Mouse (Mus musculus) bone marrow, adult 2 months (tissue): Measurements from ENCODE around the gene Dnase2b.

Experiments used
- CTCF ChIP-seq: fragments of 200-500 bp; IDR thresholded peaks from 2 replicates; pipeline ENCODE4 v1.5.1; 2011; ENCODE audit warnings: low read length, control low read depth; ENCODE audit not compliant: control insufficient read depth, insufficient read depth
- POLR2A ChIP-seq: fragments of 200-500 bp; IDR thresholded peaks from 2 replicates; pipeline ENCODE4 v1.6.1; 2011; ENCODE audit warnings: low read depth, mild to moderate bottlenecking, control low read depth, low read length, borderline replicate concordance; ENCODE audit not compliant: control insufficient read depth

DNA sequence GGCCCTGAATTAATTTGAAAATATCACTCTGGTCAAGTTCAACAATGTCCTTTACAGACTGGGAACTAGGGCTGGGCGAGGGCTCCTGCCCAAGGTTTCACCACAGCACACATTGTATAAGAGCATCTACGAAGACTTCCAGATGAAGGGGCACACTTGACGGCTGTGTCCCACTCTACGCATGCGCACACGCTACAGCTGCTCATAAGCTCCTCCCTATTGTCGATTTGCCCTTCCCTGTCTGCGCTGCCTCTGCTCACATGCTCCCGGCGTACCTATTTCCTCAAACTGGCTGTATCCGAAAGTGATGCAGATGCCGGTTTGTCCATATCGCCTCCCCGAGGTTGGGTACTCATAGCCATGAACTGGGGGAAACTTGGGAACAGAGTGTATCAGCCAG, 28.8 kb downstream of the Dnase2b start:
- TF ChIP-seq POLR2A (no peak), CTCF (no peak)
